ENCODE assay signal across 10 mouse cellular contexts in genomic region chr10:58223972-58224805, GRCm38 (mm10). TPM values are rescaled to one million over a fixed set of nuclear protein-coding genes. Genes with fewer than 3 reads are reported as not detected.
DNase-seq lines count a peak whose midpoint lies in the region; ATAC-seq and TF ChIP-seq lines count a peak whose summit lies in the region.
"Not testable (repeated sequence)": the region's sequence is repeated elsewhere in the genome, so short reads cannot be mapped to it uniquely, and the experiment has no call there.
"Had no signal": no experiment of that assay in that cellular context is flagged by ENCODE, and none has a peak within 500 bp of the region (broad histone marks: within the 10 kb centered on the region; RNA-seq: fewer than 3 reads in every experiment).

No protein-coding gene starts in this region.

- not testable (repeated sequence) for TF ChIP-seq POLR2A in heart, adult 2 months (IDR thresholded peaks at IDR 0.05; ENCODE audit: insufficient read depth, low read depth, low read length)

- WGBS in heart, adult 2 months, result 82% methylated on average over 31 of the region's 31 CpGs
- WGBS in liver, embryonic 13.5 days (ENCODE audit: insufficient replicate concordance), result 73% methylated on average over 31 of the region's 31 CpGs

- H3K79me2 ChIP-seq in heart, adult 2 months (replicated peaks; ENCODE audit: control insufficient read depth, insufficient read depth, low read length), result not testable (repeated sequence)

- not testable (repeated sequence) for H3K9ac ChIP-seq in heart, adult 2 months (ENCODE audit: low read depth, low read length); liver, embryonic 13.5 days

- H3K36me3 ChIP-seq in heart, adult 2 months (ENCODE audit: control insufficient read depth, insufficient read depth, low read length); liver, embryonic 13.5 days: not testable (repeated sequence)

- peak; percentile 21 for DNase-seq in A20 (ENCODE audit: low read depth, low spot score)
- DNase-seq in adrenal gland, adult 8-10 months, result peak; percentile 64
- peak; percentile 47 for DNase-seq in embryo, embryonic 9.5 days (ENCODE audit: extremely low spot score)
- DNase-seq in heart, adult 2 months, result peak; percentile 72 to 77
- DNase-seq in kidney, postnatal 4 days, result peak; percentile 67 to 70
- DNase-seq in liver, embryonic 13.5 days, result peak; percentile 33
- DNase-seq in ovary, postnatal 36 days (ENCODE audit: low spot score), result peak; percentile 70
- DNase-seq in testis, postnatal 14 days (ENCODE audit: low spot score), result peak; percentile 84

- 0 out of 2 replicates have a peak, but pooled peaks cover 10% of the 10 kb centered on the region for H3K9me3 ChIP-seq in liver, embryonic 13.5 days (replicated peaks)

- intact Hi-C loops in heart, adult 2 months (cut with DNase I), result not testable (repeated sequence)

- not testable (repeated sequence) for TF ChIP-seq EP300 in heart, adult 2 months (IDR thresholded peaks at IDR 0.05; ENCODE audit: insufficient read depth, low read depth, low read length)

- not testable (repeated sequence) for H3K4me1 ChIP-seq in heart, adult 2 months (ENCODE audit: control insufficient read depth, insufficient read depth, low read length); liver, embryonic 13.5 days (replicated peaks)

- H3K27me3 ChIP-seq in heart, adult 2 months (ENCODE audit: control insufficient read depth, insufficient read depth, low read length); liver, embryonic 13.5 days: not testable (repeated sequence)

- H3K4me3 ChIP-seq in heart, adult 2 months; liver, embryonic 13.5 days (replicated peaks): not testable (repeated sequence)

- not testable (repeated sequence) for TF ChIP-seq CTCF in heart, adult 2 months (IDR thresholded peaks at IDR 0.05)

- H3K27ac ChIP-seq in heart, adult 2 months; liver, embryonic 13.5 days: not testable (repeated sequence)

- not testable (repeated sequence) for H3K4me2 ChIP-seq in liver, embryonic 13.5 days

- ATAC-seq in liver, embryonic 13.5 days (ENCODE audit: low read depth), result not testable (repeated sequence)

RNA-seq across cellular contexts. Expression of gene AW822073, which starts 0.5 kb away (rescaled TPM):
- not detected for total RNA-seq in adrenal gland, adult 8-10 months (2022)
- total RNA-seq in heart, adult 2 months (2021), result not detected
- polyA plus RNA-seq in heart, adult 2 months (2012; rRNA removed), result not detected in 2 replicates
- polyA plus RNA-seq in liver, embryonic 13.5 days (2015; fragmentation: Nextera tagmentation; extraction: Ambion mirVana), result not detected in 2 replicates
- polyA plus RNA-seq: heart, embryonic 16.5 days; neural tube, embryonic 12.5 days had no signal

RNA-seq across cellular contexts. Expression of gene Duxf3, which starts 8.3 kb away (rescaled TPM):
- total RNA-seq in adrenal gland, adult 8-10 months (2022), result not detected
- not detected for total RNA-seq in heart, adult 2 months (2021)
- not detected in 2 replicates for polyA plus RNA-seq in heart, adult 2 months (2012; rRNA removed)
- polyA plus RNA-seq in liver, embryonic 13.5 days (2015; fragmentation: Nextera tagmentation; extraction: Ambion mirVana), result not detected in 2 replicates
- polyA plus RNA-seq: neural tube, embryonic 12.5 days had no signal

RNA-seq across cellular contexts. Expression of gene Gm4981, which starts 12.3 kb away (rescaled TPM):
- not detected for total RNA-seq in adrenal gland, adult 8-10 months (2022)
- not detected for total RNA-seq in heart, adult 2 months (2021)
- polyA plus RNA-seq in heart, adult 2 months (2012; rRNA removed), result not detected in 2 replicates
- polyA plus RNA-seq in liver, embryonic 13.5 days (2015; fragmentation: Nextera tagmentation; extraction: Ambion mirVana), result not detected in 2 replicates
- polyA plus RNA-seq: heart, embryonic 16.5 days; neural tube, embryonic 12.5 days had no signal

RNA-seq across cellular contexts. Expression of gene Gcc2, which starts 31.1 kb away (rescaled TPM):
- 10 to 100 TPM; 49.4 to 60.0 (median 54.1) TPM for total RNA-seq in adrenal gland, adult 8-10 months (2022)
- 10 to 100 TPM; 22.6 to 29.3 TPM for total RNA-seq in heart, adult 2 months (2021)
- polyA plus RNA-seq in heart, adult 2 months (2012; rRNA removed), result 7.9 and 12.2 TPM in 2 replicates
- 27.2 and 35.2 TPM in 2 replicates for polyA plus RNA-seq in liver, embryonic 13.5 days (2015; fragmentation: Nextera tagmentation; extraction: Ambion mirVana)

Comparison
In these comparisons a context has a peak if more than half of its experiments do, and no peak if none do; other contexts are left out.
1. DNase-seq: peak in every context shown above with its lines; median percentile 84 in testis, postnatal 14 days; 74 in heart, adult 2 months; 70 in ovary, postnatal 36 days; 68 in kidney, postnatal 4 days; 64 in adrenal gland, adult 8-10 months; 47 in embryo, embryonic 9.5 days; 33 in liver, embryonic 13.5 days; 21 in A20.